Mouse (Mus musculus) thymus, adult 2 months (tissue): ENCODE measurements around the gene Ahr.

Source experiments
- CTCF ChIP-seq: fragments of 200-500 bp; IDR thresholded peaks from 2 replicates; pipeline ENCODE4 v1.5.1; 2012; ENCODE audit warnings: mild to moderate bottlenecking, control low read depth, low read length, moderate library complexity, borderline replicate concordance; ENCODE audit not compliant: control insufficient read depth, poor library complexity, insufficient read depth; ENCODE audit errors: extremely low read depth
- POLR2A ChIP-seq: fragments of 200-500 bp; IDR thresholded peaks from 2 replicates; pipeline ENCODE4 v1.6.1; 2012; ENCODE audit warnings: mild to moderate bottlenecking, low read length, control low read depth, moderate library complexity; ENCODE audit not compliant: control insufficient read depth, poor library complexity, insufficient read depth; ENCODE audit errors: extremely low read depth

GRCm38 (mm10) chr12:35534754-35535236 is at the start of gene Ahr:
- TF ChIP-seq CTCF (no peak), POLR2A (no peak)
